Mouse (Mus musculus) granulocyte monocyte progenitor cell, adult 5-6 weeks (primary cell): ENCODE data around the gene Hist1h4i. TPM values are rescaled to one million over a fixed set of nuclear protein-coding genes. Genes with fewer than 3 reads are reported as not detected.

Source experiments
- ATAC-seq: replicated peaks from 2 replicates; pipeline ENCODE4 v1.8.0; 2016; ENCODE audit warnings: mild to moderate bottlenecking, moderate TSS enrichment, inconsistent platforms; ENCODE audit not compliant: poor library complexity, severe bottlenecking
- total RNA-seq, 2 experiments: library from RNA; stranded (forward) in 1 of 2; stranded (reverse) in 1 of 2; fragments of 200-712, 200-1000 nt in 1 of 2; fragments of >200 nt in 1 of 2; fragmentation: Nextera tagmentation in 1 of 2; gene quantifications; 2 replicates each; pipeline ENCODE4 v1.2.3; 2014 to 2017

The Hist1h4i gene
- total RNA-seq, 2 experiments from 2014 or later, result 56.3 to 87.0 TPM

GRCm38 (mm10) chr13:22039364-22039763, 1.8 kb downstream of the Hist1h4i start:
- ATAC-seq, result no peak

- no peak for ATAC-seq
These were observed 3.7 kb downstream of the Hist1h4i start for GRCm38 (mm10) chr13:22037415-22037814.

GRCm38 (mm10) chr13:22036986-22037385, 4.2 kb downstream of the Hist1h4i start:
- ATAC-seq, result no peak

- ATAC-seq, result peak; percentile 24; the same call in 1 of the 2 replicates
These were observed 4.8 kb downstream of the Hist1h4i start for GRCm38 (mm10) chr13:22036149-22036956.

DNA sequence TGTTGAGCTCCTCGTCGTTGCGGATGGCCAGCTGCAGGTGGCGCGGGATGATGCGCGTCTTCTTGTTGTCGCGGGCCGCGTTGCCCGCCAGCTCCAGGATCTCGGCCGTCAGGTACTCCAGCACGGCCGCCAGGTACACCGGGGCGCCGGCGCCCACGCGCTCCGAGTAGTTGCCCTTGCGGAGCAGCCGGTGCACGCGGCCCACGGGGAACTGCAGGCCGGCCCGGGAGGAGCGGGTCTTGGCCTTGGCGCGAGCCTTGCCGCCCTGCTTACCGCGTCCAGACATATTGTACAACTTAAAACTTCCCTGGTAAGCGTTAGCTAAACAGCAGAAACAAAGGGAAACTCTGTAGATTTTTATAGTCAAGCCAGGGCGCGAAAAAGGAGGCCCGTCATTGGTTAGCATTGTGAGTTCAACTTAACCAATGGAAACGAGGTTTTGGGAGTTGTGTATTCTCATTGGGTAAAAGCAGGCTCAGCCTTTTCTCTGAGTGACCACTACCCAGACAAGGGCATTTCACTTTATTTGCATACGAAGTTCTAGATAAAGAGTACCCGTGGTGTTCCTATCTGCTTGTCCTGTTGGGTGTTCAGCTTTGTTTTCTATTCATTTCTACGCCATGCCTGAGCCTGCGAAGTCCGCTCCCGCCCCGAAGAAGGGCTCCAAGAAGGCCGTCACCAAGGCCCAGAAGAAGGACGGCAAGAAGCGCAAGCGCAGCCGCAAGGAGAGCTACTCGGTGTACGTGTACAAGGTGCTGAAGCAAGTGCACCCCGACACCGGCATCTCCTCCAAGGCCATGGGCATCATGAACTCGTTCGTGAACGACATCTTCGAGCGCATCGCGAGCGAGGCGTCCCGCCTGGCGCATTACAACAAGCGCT, 5.7 kb downstream of the Hist1h4i start, which contains the start of the genes Hist1h2ah and Hist1h2bk:
TSS of gene Hist1h2ah (minus strand) at position 302 of the 882 bp plus-strand sequence.
TSS of gene Hist1h2bk (plus strand) at position 604 of the 882 bp plus-strand sequence.
- ATAC-seq, result peak; percentile 89

DNA sequence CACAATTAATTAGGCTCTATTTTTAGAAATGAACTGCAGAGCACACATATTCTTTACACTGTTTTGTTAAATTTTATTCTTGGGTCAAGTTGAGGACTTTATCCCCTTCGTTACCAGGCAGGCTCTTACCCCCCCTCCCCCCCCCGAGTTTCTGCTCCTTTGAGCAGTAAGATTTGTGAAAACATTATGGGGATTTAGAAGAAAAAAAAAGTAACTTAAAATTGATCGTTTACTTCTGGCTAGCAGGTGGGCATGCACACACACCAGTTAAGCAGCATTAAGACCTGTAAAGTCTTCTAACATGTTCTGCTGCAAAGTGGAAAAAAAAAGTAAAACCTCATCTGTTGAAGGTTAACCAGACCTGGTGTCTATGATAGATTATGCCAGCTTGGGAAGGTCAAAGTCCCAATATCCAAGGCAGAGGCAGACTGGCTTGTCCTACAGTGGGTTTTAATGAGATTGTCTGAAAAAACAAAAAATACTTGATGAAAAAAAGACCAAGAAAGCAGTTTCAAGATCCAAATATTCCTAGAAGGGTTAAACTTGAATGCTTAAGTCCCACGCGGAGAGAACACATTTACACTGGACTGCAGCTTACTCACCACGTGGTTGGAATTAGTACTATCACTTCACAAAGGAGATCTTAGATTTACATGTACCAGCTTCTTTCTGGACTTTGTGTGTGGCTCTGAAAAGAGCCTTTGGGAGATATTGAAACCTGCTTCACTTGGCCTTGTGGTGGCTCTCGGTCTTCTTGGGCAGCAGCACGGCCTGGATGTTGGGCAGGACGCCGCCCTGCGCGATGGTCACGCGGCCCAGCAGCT, 6.5 kb downstream of the Hist1h4i start:
- ATAC-seq, result no peak

- no peak for ATAC-seq
These were observed 7.3 kb downstream of the Hist1h4i start for GRCm38 (mm10) chr13:22033741-22034442.

DNA sequence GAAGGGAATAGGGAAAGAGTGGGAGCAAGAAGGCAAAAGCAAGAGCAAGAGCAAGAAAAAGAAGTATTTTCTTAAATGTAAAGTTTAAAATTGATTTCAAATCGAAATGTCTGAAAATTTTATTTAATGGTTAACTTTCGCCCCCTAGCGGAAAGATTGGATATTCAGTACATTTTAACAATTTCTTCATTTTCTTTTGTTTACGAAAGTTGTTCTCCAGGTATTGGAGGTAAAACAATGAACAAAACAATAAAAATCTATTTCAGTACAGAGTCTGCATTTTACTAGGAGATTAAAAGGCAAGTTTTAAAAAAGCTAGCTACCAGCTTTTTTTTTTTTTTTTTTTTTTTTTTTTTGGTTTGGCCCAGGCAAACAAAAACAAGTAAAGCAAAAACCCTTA, 10.7 kb downstream of the Hist1h4i start:
- ATAC-seq, result no peak

- no peak for ATAC-seq
These were observed 11.2 kb downstream of the Hist1h4i start for GRCm38 (mm10) chr13:22029928-22030327.

DNA sequence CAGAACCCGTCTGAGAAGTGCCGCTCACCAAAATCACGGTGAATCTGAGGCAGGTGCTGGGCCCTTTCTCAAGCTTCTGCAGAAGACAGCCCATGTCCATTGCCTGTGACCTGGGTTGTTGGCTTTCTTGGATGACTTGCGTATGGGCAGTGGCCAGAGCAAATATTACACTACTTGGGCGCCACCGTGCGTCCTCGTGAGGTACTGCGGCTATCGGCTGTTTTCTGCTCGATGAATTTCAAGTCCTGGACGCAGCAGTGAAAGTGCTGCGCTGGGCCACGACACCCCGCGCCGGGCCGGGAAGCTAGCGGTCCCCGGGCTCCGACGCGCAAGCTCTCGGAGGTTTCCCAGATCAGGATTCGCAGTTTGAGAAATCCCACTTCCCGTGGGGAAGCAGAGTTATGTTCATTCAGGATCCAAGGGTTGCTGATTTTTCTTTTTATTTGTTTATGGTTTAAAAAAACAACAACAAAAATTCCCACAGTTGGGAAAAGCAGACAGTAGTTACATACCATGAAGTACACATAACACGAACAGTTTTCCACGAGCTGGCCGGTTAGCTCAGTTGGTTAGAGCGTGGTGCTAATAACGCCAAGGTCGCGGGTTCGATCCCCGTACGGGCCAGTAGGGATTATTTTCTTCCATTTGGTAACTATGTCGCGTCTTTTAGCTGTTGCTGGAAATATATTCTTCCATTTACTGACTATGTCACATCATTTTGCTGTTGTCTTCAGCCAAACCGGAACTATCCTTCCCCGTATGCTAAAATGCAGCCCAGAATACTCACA, 12.3 kb downstream of the Hist1h4i start:
- peak; percentile 95 for ATAC-seq

DNA sequence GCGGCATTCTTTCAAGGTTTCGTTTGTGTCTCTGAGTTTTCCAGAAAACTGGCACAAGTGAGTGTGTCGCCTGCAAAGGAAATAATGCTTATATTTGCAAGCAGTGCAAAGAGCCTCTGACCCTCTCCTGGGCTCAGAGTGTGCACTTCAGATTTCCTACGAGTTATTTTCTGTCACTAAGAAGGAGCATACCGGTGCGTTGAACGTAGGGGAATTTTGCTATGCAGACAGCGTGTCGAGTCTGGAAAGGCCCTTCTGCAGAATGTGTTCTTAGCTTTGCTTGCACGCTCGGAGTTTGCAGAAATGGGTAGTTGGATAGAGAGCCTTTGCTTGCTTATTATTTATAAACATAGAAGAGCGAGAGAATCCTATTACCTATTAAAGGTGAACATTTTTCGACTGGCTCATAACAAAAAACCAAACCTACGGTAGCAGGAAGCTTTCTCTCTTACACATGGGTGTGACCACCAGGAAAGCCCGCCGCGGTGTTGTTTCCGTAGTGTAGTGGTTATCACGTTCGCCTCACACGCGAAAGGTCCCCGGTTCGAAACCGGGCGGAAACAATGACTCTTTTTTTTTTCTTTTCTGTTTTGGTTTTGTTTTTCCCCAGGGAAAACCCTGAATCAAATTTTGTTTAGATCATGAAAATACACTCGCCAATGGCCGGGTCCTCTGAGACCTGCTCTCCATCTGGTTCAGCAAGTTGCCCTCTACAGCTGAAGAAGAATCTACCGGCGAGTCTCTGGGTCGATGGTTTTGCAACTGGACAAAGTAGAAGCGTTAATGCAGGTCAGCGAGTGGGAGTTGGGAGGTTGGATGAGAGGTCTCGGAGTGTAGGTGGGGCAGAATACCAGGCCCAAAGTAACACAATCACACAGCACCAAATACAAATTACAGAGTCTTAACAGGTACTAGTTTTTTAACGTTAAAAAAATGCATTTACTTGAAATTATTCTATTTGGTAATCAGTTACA, 14.8 kb downstream of the Hist1h4i start:
- ATAC-seq, result peak; percentile 31; the same call in 1 of the 2 replicates

DNA sequence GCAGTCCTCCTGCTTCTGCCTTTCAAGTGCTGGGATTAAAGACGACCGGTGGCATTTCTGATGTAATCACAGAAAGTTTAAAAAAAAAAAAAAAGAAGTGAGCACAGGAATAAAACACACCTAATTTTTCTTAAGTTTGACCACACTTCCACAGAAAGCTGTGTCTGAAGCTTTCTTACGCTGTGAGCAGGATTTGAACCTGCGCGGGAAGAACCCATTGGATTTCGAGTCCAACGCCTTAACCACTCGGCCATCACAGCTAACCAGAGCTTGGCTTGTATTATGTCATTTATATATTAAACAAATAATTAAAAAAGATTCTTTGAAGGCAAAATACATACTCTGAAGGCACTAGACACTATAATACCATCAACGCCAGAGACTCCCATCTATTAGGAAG, 18.9 kb downstream of the Hist1h4i start:
- ATAC-seq, result peak; percentile 72

- ATAC-seq, result no peak
These were observed 19.6 kb downstream of the Hist1h4i start for GRCm38 (mm10) chr13:22021581-22021980.

GRCm38 (mm10) chr13:22020901-22021339, 20.2 kb downstream of the Hist1h4i start:
- ATAC-seq, result peak; percentile 47

DNA sequence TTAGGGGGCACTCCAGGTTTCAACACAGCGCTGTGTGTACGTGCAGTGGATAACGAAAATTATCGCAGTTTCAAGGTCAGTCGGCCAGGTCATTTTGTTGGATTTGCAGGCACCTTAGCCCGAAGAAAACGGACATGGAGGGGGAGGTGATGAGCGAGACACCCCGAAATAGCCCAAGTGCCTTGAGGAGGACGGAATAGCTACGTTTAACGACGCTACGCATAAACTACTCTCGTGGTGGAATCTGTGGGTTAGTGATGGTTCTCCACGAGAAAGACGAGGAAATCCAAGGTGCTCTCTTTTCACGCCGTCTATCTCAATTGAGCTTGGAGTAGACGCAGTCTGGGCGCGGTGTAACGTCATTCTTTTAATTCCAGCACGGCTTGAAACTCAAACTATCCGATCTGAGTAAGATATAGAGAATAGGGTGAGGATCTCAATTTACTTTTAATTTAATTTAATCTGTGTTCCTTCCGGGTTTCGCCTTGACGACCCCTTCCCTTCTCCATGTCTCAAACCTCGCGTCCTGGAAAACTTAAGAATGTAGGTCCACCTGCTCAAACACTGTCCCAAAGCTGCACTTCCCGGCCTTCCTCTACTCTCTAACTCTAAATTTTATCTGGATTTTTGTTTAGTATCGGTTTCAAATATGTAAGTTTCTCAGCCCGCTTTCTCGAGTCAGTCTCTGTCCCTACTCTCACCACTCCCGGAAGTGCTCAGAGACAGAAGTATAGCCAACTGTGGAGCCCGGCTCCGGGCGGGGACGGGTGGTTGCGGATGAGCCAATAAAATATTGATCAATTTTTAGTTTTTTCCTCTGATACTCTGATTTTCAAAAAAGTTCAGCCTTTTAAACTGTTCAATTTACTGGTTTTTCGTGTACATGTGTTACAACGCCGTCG, 21.0 kb downstream of the Hist1h4i start:
- peak; percentile 50 for ATAC-seq
